Mouse (Mus musculus): ENCODE measurements around the gene Zfp626. TPM values are rescaled to one million over a fixed set of nuclear protein-coding genes. Genes with fewer than 3 reads are reported as not detected.
"Not testable (repeated sequence)": the region's sequence is repeated elsewhere in the genome, so short reads cannot be mapped to it uniquely, and the experiment has no call there.

Zfp626 gene
- polyA plus RNA-seq (2016; fragmentation: Nextera tagmentation; extraction: Ambion mirVana) = 1.9 and 2.2 TPM in 2 replicates

- H3K27me3 ChIP-seq (ENCODE audit: poor library complexity, severe bottlenecking); H3K4me3 ChIP-seq; H3K9me3 ChIP-seq; DNase-seq (ENCODE audit: extremely low spot score, low spot score); H3K27ac ChIP-seq: not testable (repeated sequence)
- H3K4me1 ChIP-seq = peaks cover 12% of the 10 kb centered on the region
- H3K36me3 ChIP-seq (replicated peaks) = peaks cover 50% of the 10 kb centered on the region
- WGBS = 95% methylated on average over 3 of the region's 3 CpGs
Measured at GRCm38 (mm10) chr7:27806896-27807295, at the start of gene Zfp626. Zfp626 (plus strand) TSS chr7:27807196.

DNA sequence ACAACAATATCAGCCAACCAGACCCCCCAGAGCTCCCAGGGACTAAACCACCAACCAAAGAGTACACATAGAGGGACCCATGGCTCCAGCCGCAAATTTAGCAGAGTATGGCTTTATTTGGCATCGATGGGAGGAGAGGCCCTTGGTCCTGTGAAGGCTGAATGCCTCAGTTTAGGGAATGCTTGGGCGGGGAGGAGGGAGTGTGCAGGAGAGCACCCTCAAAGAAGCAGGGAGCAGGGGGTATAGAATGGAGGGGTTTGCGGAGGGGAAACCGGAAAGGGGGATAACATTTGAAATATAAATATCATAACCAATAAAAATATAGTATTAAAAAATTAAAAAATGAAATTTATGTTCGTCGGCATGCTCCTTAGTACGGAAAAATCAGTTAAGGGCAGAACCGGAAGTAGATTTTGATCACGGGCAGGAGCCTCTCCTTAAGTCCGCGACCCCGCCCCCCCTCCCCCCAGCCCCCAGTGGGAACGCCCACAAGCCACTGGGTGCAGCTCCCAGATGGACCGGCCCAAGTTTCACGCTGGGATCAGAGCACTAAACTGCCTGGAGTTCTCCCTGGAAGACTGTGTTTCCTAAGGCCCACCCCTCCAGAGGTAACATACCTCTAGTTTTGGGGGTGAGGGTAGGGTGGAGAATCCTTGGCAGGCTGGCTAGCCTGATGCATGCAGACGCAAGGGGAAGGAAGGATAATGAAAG is 41.7 kb upstream of the Zfp626 start:
- Histone ChIP-seq H3K9me3 (no peaks in the 10 kb centered on the region), H3K27ac (peak overlapping the region; percentile 67), H3K36me3 (replicated peaks) (no peaks in the 10 kb centered on the region), H3K27me3 (ENCODE audit: poor library complexity, severe bottlenecking) (no peaks in the 10 kb centered on the region), H3K4me1 (peaks cover 18% of the 10 kb centered on the region), H3K4me3 (peak overlapping the region; percentile 47)
- 10% methylated on average over 17 of the region's 17 CpGs for WGBS
- DNase-seq (ENCODE audit: extremely low spot score, low spot score) = no peak

DNA sequence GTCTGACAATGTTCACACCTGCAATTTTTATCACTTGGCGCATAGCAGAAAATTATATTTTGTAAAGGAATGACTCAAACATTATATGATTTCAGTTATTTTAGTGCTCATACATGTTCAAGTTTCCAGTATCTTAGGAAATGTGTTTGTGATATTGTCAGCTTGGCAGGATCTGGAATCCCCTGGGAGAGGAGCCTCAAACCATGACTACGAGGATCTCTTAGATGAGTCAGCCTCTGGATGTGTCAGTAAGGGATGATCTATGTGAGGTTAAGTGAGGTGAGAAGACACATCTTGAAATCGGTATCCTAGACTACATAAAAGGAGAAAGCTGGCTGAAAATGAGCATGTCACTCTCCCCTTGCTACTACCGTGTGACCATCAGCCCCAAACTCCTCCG is 17.7 kb upstream of the Zfp626 start:
- no peaks in the 10 kb centered on the region for H3K36me3 ChIP-seq (replicated peaks)
- no peaks in the 10 kb centered on the region for H3K27me3 ChIP-seq (ENCODE audit: poor library complexity, severe bottlenecking)
- 91% methylated on average over 5 of the region's 5 CpGs for WGBS
- DNase-seq (ENCODE audit: extremely low spot score, low spot score) = no peak
- no peak overlapping the region for H3K27ac ChIP-seq
- H3K4me1 ChIP-seq = peaks cover 4% of the 10 kb centered on the region
- H3K4me3 ChIP-seq = no peak overlapping the region
- peaks cover 43% of the 10 kb centered on the region for H3K9me3 ChIP-seq

DNA sequence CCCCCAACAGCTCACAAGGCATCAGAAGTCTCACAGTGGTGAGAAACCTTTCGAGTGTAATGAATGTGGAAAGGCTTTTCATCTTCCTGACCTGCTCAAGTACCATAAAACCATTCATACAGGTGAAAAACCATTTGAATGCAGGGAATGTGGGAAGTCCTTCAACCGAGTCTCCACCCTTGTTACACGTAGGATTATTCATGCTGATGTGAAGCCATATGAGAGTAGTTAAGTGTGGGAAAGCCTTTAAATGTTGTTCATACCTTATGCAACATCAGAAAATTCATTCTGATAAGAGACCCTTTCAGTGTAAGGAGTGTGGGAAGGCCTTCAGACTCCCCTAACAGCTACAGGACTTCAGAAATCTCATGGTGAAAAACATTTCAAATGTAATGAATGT is 13.1 kb upstream of the Zfp626 start:
- peaks cover 21% of the 10 kb centered on the region for H3K9me3 ChIP-seq
- H3K4me1 ChIP-seq = peaks cover 41% of the 10 kb centered on the region
- H3K27me3 ChIP-seq (ENCODE audit: poor library complexity, severe bottlenecking); H3K4me3 ChIP-seq; DNase-seq (ENCODE audit: extremely low spot score, low spot score); H3K36me3 ChIP-seq (replicated peaks): not testable (repeated sequence)
- WGBS = 63% methylated on average over 3 of the region's 3 CpGs
- H3K27ac ChIP-seq = peak overlapping the region; percentile 84

- H3K4me3 ChIP-seq = no peak overlapping the region
- H3K27me3 ChIP-seq (ENCODE audit: poor library complexity, severe bottlenecking) = no peaks in the 10 kb centered on the region
- peak overlapping the region; percentile 84 for H3K27ac ChIP-seq
Measured at GRCm38 (mm10) chr7:27794566-27794965, 12.4 kb upstream of the Zfp626 start.

DNA sequence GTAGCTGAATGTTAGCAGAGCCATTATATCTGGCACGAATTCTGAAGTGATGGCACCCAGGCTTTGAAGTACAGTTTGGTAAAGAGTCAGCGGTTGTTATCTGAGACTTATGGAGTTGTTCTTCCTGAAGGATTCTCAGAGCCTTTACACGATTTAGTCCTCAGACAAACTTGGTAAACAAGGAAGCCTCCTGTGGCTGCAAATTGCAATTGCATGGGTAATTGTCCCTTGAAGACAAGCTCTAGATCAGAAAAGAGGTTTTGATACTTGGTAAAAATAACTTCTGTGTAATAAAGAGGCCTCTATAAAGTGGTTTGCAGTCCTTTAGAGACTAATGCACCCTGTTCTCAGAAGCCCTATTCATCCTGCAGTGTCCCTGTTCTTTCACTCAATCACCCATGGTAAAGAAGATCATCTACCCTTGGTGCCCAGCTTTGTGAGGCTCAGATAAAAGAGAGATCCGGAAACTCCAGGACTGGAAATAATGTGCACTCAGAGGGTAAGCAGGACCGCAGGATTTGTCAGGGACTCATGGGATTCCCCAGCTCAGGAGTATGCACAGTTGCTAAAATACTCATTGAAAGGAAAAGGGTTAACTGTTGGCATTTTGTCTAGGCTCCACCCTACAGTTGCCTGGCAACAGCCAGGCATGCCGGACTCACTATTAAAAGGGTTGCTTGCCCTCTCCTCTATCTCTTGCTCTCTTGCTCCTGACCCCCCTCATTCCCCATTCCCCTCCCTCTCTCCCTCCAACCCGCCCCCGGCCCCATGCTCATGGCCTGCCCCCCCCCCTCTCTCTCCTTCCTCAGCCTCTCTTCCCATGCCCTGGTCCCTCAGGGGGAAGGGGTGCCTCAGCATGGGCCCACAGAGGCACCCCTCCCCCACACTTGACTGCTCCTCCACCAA is 8.8 kb upstream of the Zfp626 start:
- Histone ChIP-seq H3K27me3 (ENCODE audit: poor library complexity, severe bottlenecking) (no peaks in the 10 kb centered on the region), H3K36me3 (replicated peaks) (peaks cover 7% of the 10 kb centered on the region; the same call in 1 of the 2 replicates), H3K27ac (peak overlapping the region; percentile 84), H3K9me3 (peaks cover 6% of the 10 kb centered on the region), H3K4me3 (peak overlapping the region; percentile 30), H3K4me1 (peaks cover 62% of the 10 kb centered on the region)
- 24% methylated on average over 7 of the region's 8 CpGs for WGBS
- peak; percentile 78 for DNase-seq (ENCODE audit: extremely low spot score, low spot score)

More at GRCm38 (mm10) chr7:27794566-27794965, 12.4 kb upstream of the Zfp626 start:
- peaks cover 7% of the 10 kb centered on the region; the same call in 1 of the 2 replicates for H3K36me3 ChIP-seq (replicated peaks)
- no peak for DNase-seq (ENCODE audit: extremely low spot score, low spot score)
- H3K9me3 ChIP-seq = peaks cover 14% of the 10 kb centered on the region
- peaks cover 48% of the 10 kb centered on the region for H3K4me1 ChIP-seq

GRCm38 (mm10) chr7:27801137-27801536 is 5.9 kb upstream of the Zfp626 start:
- H3K27me3 ChIP-seq (ENCODE audit: poor library complexity, severe bottlenecking) = no peaks in the 10 kb centered on the region
- peaks cover 6% of the 10 kb centered on the region for H3K9me3 ChIP-seq
- DNase-seq (ENCODE audit: extremely low spot score, low spot score) = no peak
- WGBS = 60% methylated on average over 2 of the region's 2 CpGs
- peaks cover 7% of the 10 kb centered on the region; the same call in 1 of the 2 replicates for H3K36me3 ChIP-seq (replicated peaks)
- H3K27ac ChIP-seq = peak overlapping the region; percentile 84
- H3K4me1 ChIP-seq = peaks cover 52% of the 10 kb centered on the region
- no peak overlapping the region for H3K4me3 ChIP-seq

- Histone ChIP-seq H3K36me3 (replicated peaks) (peaks cover 11% of the 10 kb centered on the region), H3K4me3 (no peak overlapping the region), H3K27me3 (ENCODE audit: poor library complexity, severe bottlenecking) (no peaks in the 10 kb centered on the region), H3K9me3 (no peaks in the 10 kb centered on the region), H3K4me1 (peaks cover 42% of the 10 kb centered on the region), H3K27ac (no peak overlapping the region)
- WGBS = 74% methylated on average over 5 of the region's 5 CpGs
- DNase-seq (ENCODE audit: extremely low spot score, low spot score) = no peak
Measured at GRCm38 (mm10) chr7:27802986-27803385, 4.0 kb upstream of the Zfp626 start.

GRCm38 (mm10) chr7:27804297-27805030 is 2.5 kb upstream of the Zfp626 start:
- peak overlapping the region; percentile 87 for H3K27ac ChIP-seq
- no peaks in the 10 kb centered on the region for H3K27me3 ChIP-seq (ENCODE audit: poor library complexity, severe bottlenecking)
- WGBS = under 1% methylated on average over 25 of the region's 25 CpGs
- peak; percentile 84 for DNase-seq (ENCODE audit: extremely low spot score, low spot score)
- peaks cover 25% of the 10 kb centered on the region for H3K36me3 ChIP-seq (replicated peaks)
- peak overlapping the region; percentile 79 for H3K4me3 ChIP-seq
- H3K4me1 ChIP-seq = peaks cover 27% of the 10 kb centered on the region
- H3K9me3 ChIP-seq = no peaks in the 10 kb centered on the region

GRCm38 (mm10) chr7:27807305-27807704 is 309 bp downstream of the Zfp626 start:
- H3K27me3 ChIP-seq (ENCODE audit: poor library complexity, severe bottlenecking); DNase-seq (ENCODE audit: extremely low spot score, low spot score); H3K9me3 ChIP-seq; H3K4me3 ChIP-seq; H3K27ac ChIP-seq: not testable (repeated sequence)
- 88% methylated on average over 7 of the region's 7 CpGs for WGBS
- Histone ChIP-seq H3K4me1 (peaks cover 12% of the 10 kb centered on the region), H3K36me3 (replicated peaks) (peaks cover 54% of the 10 kb centered on the region)

- H3K27me3 ChIP-seq (ENCODE audit: poor library complexity, severe bottlenecking) = no peaks in the 10 kb centered on the region
- no peak overlapping the region for H3K27ac ChIP-seq
- no peak overlapping the region for H3K4me3 ChIP-seq
- H3K9me3 ChIP-seq = no peaks in the 10 kb centered on the region
- H3K36me3 ChIP-seq (replicated peaks) = peaks cover 79% of the 10 kb centered on the region
- DNase-seq (ENCODE audit: extremely low spot score, low spot score) = no peak
- H3K4me1 ChIP-seq = no peaks in the 10 kb centered on the region
- 92% methylated on average over 7 of the region's 7 CpGs for WGBS
Measured at GRCm38 (mm10) chr7:27818526-27819110, 11.6 kb downstream of the Zfp626 start.

DNA sequence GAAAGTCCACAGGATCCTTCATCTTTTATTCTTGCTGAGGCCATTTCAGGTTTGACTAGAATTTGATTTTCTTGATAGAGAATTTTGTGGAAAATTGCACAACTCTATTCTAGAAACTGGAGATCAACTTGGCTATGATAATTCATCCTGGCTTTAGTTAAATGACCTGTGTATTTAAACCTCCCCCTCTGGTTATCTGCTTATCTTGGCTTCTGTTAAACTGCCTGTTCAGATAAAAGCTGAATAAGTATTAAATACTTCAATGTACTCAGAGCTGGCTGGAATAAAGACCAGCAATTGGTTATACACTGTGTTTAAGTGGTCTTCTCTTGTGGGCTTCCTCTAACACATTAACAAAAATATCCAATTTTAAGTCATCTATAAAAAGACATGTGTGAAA is 15.6 kb downstream of the Zfp626 start:
- no peak for DNase-seq (ENCODE audit: extremely low spot score, low spot score)
- Histone ChIP-seq H3K27ac (no peak overlapping the region), H3K36me3 (replicated peaks) (peaks cover 52% of the 10 kb centered on the region), H3K9me3 (peaks cover 27% of the 10 kb centered on the region), H3K4me1 (no peaks in the 10 kb centered on the region), H3K4me3 (no peak overlapping the region), H3K27me3 (ENCODE audit: poor library complexity, severe bottlenecking) (no peaks in the 10 kb centered on the region)

Measured in forebrain, embryonic 10.5 days (tissue).